Mouse (Mus musculus) bone marrow macrophage, adult 2 months (primary cell): ENCODE data around the gene Tnfsf12. TPM values are rescaled to one million over a fixed set of nuclear protein-coding genes. Genes with fewer than 3 reads are reported as not detected.
A peak's percentile ranks its signal among the peaks of the same experiment; 100 is the strongest.

Source experiments
- H3K27ac ChIP-seq: 2 replicates; pipeline ENCODE4 v1.5.1; 2012; ENCODE audit warnings: low read depth, low read length; ENCODE audit not compliant: insufficient read depth
- H3K4me1 ChIP-seq: 2 replicates; pipeline ENCODE4 v1.6.1; 2012; ENCODE audit warnings: low read length; ENCODE audit not compliant: control insufficient read depth, insufficient read depth
- H3K4me3 ChIP-seq: 2 replicates; pipeline ENCODE4 v1.5.1; 2012; ENCODE audit warnings: mild to moderate bottlenecking, low read length, moderate library complexity; ENCODE audit not compliant: insufficient read depth
- CTCF ChIP-seq: IDR thresholded peaks from 2 replicates; pipeline ENCODE4 v1.5.1; 2012; ENCODE audit warnings: low read depth, mild to moderate bottlenecking, low read length, moderate library complexity
- POLR2A ChIP-seq: IDR thresholded peaks from 2 replicates; pipeline ENCODE4 v1.6.1; 2012; ENCODE audit warnings: mild to moderate bottlenecking, low read depth, low read length, borderline replicate concordance
- polyA plus RNA-seq: library from polyadenylated mRNA; stranded (reverse); fragments of >200 nt; gene quantifications from 2 replicates; pipeline ENCODE4 v1.2.4, GENCODE M21; 2012; ENCODE audit not compliant: missing spikeins, insufficient read depth, insufficient read length

Tnfsf12 gene
- polyA plus RNA-seq, 1 experiment, result 97.6 TPM

GRCm38 (mm10) chr11:69655264-69656064 is 40.2 kb downstream of the Tnfsf12 start, which contains the start of gene Sox15:
TSS of gene Sox15 (plus strand) at chr11:69655314.
- Histone ChIP-seq H3K4me1 (peaks cover 12% of the 10 kb centered on the region), H3K27ac (peak within 1 kb of the TSS; percentile 64), H3K4me3 (no peak within 1 kb of the TSS)
- TF ChIP-seq CTCF (no peak), POLR2A (no peak)

- Histone ChIP-seq H3K4me1 (peaks cover 12% of the 10 kb centered on the region), H3K4me3 (no peak overlapping the region), H3K27ac (peak overlapping the region; percentile 64)
- no peak for TF ChIP-seq POLR2A
Measured at GRCm38 (mm10) chr11:69654760-69655159, 40.9 kb downstream of the Tnfsf12 start.

DNA sequence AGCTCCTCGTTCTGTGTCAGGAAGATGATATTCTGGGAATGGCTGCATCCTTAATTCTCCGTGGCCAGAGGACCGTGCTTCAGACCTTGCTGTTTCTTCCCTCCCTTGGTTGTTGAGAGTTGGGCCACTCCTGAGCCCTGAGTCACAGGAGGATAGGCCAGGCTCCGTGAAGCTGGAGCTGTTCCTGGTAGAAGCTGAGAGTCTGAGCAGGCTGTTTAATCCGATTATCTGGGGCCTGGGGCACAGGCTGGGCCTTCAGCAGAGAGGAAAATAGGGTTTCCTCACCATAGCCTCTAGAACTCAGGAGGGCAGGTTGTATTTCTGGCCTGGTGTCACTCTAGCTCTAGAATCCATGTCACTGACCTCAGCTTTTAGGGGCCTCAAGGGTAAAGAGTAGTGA is 42.2 kb downstream of the Tnfsf12 start:
- H3K4me1 ChIP-seq, result peaks cover 12% of the 10 kb centered on the region
- no peak overlapping the region for H3K4me3 ChIP-seq
- TF ChIP-seq CTCF, result no peak
- TF ChIP-seq POLR2A, result no peak
- H3K27ac ChIP-seq, result no peak overlapping the region

GRCm38 (mm10) chr11:69645860-69646259 is 49.8 kb downstream of the Tnfsf12 start:
- no peak for TF ChIP-seq POLR2A
- TF ChIP-seq CTCF, result no peak
- Histone ChIP-seq H3K4me3 (no peak overlapping the region), H3K27ac (no peak overlapping the region), H3K4me1 (no peaks in the 10 kb centered on the region)

Other genes starting within 250 kb of the Tnfsf12 start
- 0.72 and 0.76 TPM in 2 replicates for gene Dnah2, start 146.7 kb downstream of the Tnfsf12 start, polyA plus RNA-seq
- gene Efnb3, start 135.6 kb downstream of the Tnfsf12 start, polyA plus RNA-seq, result 0.33 TPM in 1 of 2 replicates, not detected in the other
- gene Wrap53, start 115.6 kb downstream of the Tnfsf12 start, polyA plus RNA-seq, result 8.2 and 8.8 TPM in 2 replicates
- 76.1 and 79.7 TPM in 2 replicates for gene Trp53, start 115.5 kb downstream of the Tnfsf12 start, polyA plus RNA-seq
- not detected in 2 replicates for gene Atp1b2, start 89.9 kb downstream of the Tnfsf12 start, polyA plus RNA-seq
- gene Shbg, start 77.9 kb downstream of the Tnfsf12 start, polyA plus RNA-seq, result not detected in 2 replicates
- 2.5 and 4.3 TPM in 2 replicates for gene Sat2, start 73.8 kb downstream of the Tnfsf12 start, polyA plus RNA-seq
- 54.1 and 64.6 TPM in 2 replicates for gene Fxr2, start 62.9 kb downstream of the Tnfsf12 start, polyA plus RNA-seq
- gene Sox15, start 40.5 kb downstream of the Tnfsf12 start, polyA plus RNA-seq, result not detected in 2 replicates
- gene Mpdu1, start 33.2 kb downstream of the Tnfsf12 start, polyA plus RNA-seq, result 64.2 and 68.9 TPM in 2 replicates
- gene Cd68, start 29.7 kb downstream of the Tnfsf12 start, polyA plus RNA-seq, result 1,401 and 1,598 TPM in 2 replicates
- gene Eif4a1, start 23.4 kb downstream of the Tnfsf12 start, polyA plus RNA-seq, result 303 and 319 TPM in 2 replicates
- gene Senp3, start 13.8 kb downstream of the Tnfsf12 start, polyA plus RNA-seq, result 120 and 131 TPM in 2 replicates
- 20.8 and 23.9 TPM in 2 replicates for gene Tnfsf13, start 10.1 kb downstream of the Tnfsf12 start, polyA plus RNA-seq
- 43.9 and 59.4 TPM in 2 replicates for gene Tnfsfm13, start 249 bp upstream of the Tnfsf12 start, polyA plus RNA-seq
- gene Polr2a, start 62.8 kb upstream of the Tnfsf12 start, polyA plus RNA-seq, result 46.5 and 69.7 TPM in 2 replicates
- gene Slc35g3, start 66.1 kb upstream of the Tnfsf12 start, polyA plus RNA-seq, result not detected in 2 replicates
- 28.8 and 38.2 TPM in 2 replicates for gene Zbtb4, start 70.1 kb upstream of the Tnfsf12 start, polyA plus RNA-seq
- gene Chrnb1, start 100.1 kb upstream of the Tnfsf12 start, polyA plus RNA-seq, result 1.0 and 1.8 TPM in 2 replicates
- 27.9 and 29.7 TPM in 2 replicates for gene Fgf11, start 106.0 kb upstream of the Tnfsf12 start, polyA plus RNA-seq
- not detected in 2 replicates for gene Tmem102, start 109.8 kb upstream of the Tnfsf12 start, polyA plus RNA-seq
- not detected in 2 replicates for gene Gm39566, start 119.4 kb upstream of the Tnfsf12 start, polyA plus RNA-seq
- gene Spem2, start 122.6 kb upstream of the Tnfsf12 start, polyA plus RNA-seq, result not detected in 2 replicates
- gene Spem1, start 126.3 kb upstream of the Tnfsf12 start, polyA plus RNA-seq, result not detected in 2 replicates
- gene Nlgn2, start 141.9 kb upstream of the Tnfsf12 start, polyA plus RNA-seq, result 9.9 and 10.9 TPM in 2 replicates
- 253 and 279 TPM in 2 replicates for gene Tmem256, start 142.7 kb upstream of the Tnfsf12 start, polyA plus RNA-seq
- gene Plscr3, start 150.5 kb upstream of the Tnfsf12 start, polyA plus RNA-seq, result 58.6 and 68.1 TPM in 2 replicates
- gene Tnk1, start 162.9 kb upstream of the Tnfsf12 start, polyA plus RNA-seq, result not detected in 2 replicates
- not detected in 2 replicates for gene Tmem95, start 182.2 kb upstream of the Tnfsf12 start, polyA plus RNA-seq
- gene Kctd11, start 185.6 kb upstream of the Tnfsf12 start, polyA plus RNA-seq, result 6.3 and 7.1 TPM in 2 replicates
- 0.66 TPM in 1 of 2 replicates, not detected in the other for gene Acap1, start 199.7 kb upstream of the Tnfsf12 start, polyA plus RNA-seq
- 1.4 TPM in 1 of 2 replicates, not detected in the other for gene 2810408A11Rik, start 205.1 kb upstream of the Tnfsf12 start, polyA plus RNA-seq
- gene Neurl4, start 205.2 kb upstream of the Tnfsf12 start, polyA plus RNA-seq, result 15.8 and 16.9 TPM in 2 replicates
- gene Gps2, start 218.0 kb upstream of the Tnfsf12 start, polyA plus RNA-seq, result 92.8 and 103 TPM in 2 replicates
- 326 and 347 TPM in 2 replicates for gene Eif5a, start 226.1 kb upstream of the Tnfsf12 start, polyA plus RNA-seq
- not detected in 2 replicates for gene Ybx2, start 239.9 kb upstream of the Tnfsf12 start, polyA plus RNA-seq